Mouse (Mus musculus) stomach, embryonic 16.5 days (tissue): ENCODE measurements around the gene Pianp. TPM values are rescaled to one million over a fixed set of nuclear protein-coding genes. Genes with fewer than 3 reads are reported as not detected.
"Not testable (repeated sequence)": the region's sequence is repeated elsewhere in the genome, so short reads cannot be mapped to it uniquely, and the experiment has no call there.

Experiments used
- ATAC-seq: fragments of 200-750 bp; cut with Nextera tagmentation; 2 replicates; pipeline ENCODE4 v1.8.0; 2017; ENCODE audit warnings: moderate number of reproducible peaks, moderate TSS enrichment; ENCODE audit not compliant: insufficient read depth, low FRiP score
- H3K27ac ChIP-seq: fragments of 300-500 bp; sonication (generic); 2 replicates; pipeline ENCODE4 v1.5.1; 2014; ENCODE audit warnings: low read length
- H3K27me3 ChIP-seq: fragments of 300-500 bp; sonication (generic); 2 replicates; pipeline ENCODE4 v1.6.1; 2014; ENCODE audit warnings: low read length, control low read depth, mixed read lengths; ENCODE audit not compliant: control insufficient read depth, insufficient read depth
- H3K36me3 ChIP-seq: fragments of 300-500 bp; sonication (generic); 2 replicates; pipeline ENCODE4 v1.6.1; 2014; ENCODE audit warnings: low read length; ENCODE audit not compliant: control insufficient read depth, insufficient read depth
- H3K4me1 ChIP-seq: fragments of 300-500 bp; sonication (generic); 2 replicates; pipeline ENCODE4 v1.6.1; 2014; ENCODE audit warnings: low read length, control low read depth, mixed read lengths; ENCODE audit not compliant: control insufficient read depth, insufficient read depth
- H3K4me2 ChIP-seq: fragments of 300-500 bp; sonication (generic); 2 replicates; pipeline ENCODE4 v1.6.1; 2014; ENCODE audit warnings: low read depth, low read length, mixed read lengths
- H3K4me3 ChIP-seq: fragments of 300-500 bp; sonication (generic); replicated peaks from 2 replicates; pipeline ENCODE4 v1.5.1; 2014; ENCODE audit warnings: mild to moderate bottlenecking, low read length
- H3K9ac ChIP-seq: fragments of 300-500 bp; sonication (generic); 2 replicates; pipeline ENCODE4 v1.6.1; 2014; ENCODE audit warnings: low read length
- H3K9me3 ChIP-seq: fragments of 300-500 bp; sonication (generic); replicated peaks from 2 replicates; pipeline ENCODE4 v1.6.1; 2016; ENCODE audit warnings: low read length, control low read depth; ENCODE audit not compliant: control insufficient read depth
- WGBS: fragments of 180-500 bp; shearing (Covaris S2); extraction: QIAGEN DNeasy Blood & Tissue Kit; methylation state at CpG from one replicate; pipeline ENCODE4 v1.1.7; 2014; 5-methylcytosine and 5-hydroxymethylcytosine counted together
- polyA plus RNA-seq: library from polyadenylated mRNA; unstranded; fragments of >200 nt; fragmentation: Nextera tagmentation; extraction: Ambion mirVana; gene quantifications from 2 replicates; pipeline ENCODE4 v1.2.1, GENCODE M21; 2015

Gene Pianp
- polyA plus RNA-seq, 1 experiment from 2014 or later, result 4.0 TPM

DNA sequence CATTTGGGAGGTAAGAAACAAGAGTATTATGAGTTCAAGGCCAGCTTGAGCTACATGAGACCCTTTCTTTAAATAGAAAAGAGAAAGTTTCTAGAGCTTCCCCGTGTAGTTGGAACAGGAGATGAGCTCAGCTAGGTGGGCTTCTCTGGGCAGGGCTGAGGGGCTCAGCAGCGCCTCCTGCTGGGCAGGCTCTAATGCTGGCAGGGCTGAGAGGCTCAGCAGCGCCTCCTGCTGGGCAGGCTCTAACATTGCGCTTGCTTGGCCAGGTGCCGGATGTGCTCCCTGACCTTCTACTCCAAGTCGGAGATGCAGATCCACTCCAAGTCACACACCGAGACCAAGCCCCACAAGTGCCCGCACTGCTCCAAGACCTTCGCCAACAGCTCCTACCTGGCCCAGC, 34.0 kb downstream of the Pianp start:
- not testable (repeated sequence) for ATAC-seq, H3K4me1 ChIP-seq, H3K9me3 ChIP-seq, H3K9ac ChIP-seq, H3K27ac ChIP-seq, H3K4me3 ChIP-seq, H3K27me3 ChIP-seq, H3K4me2 ChIP-seq
- 38% methylated on average over 7 of the region's 9 CpGs for WGBS
- H3K36me3 ChIP-seq, result peaks cover 18% of the 10 kb centered on the region

DNA sequence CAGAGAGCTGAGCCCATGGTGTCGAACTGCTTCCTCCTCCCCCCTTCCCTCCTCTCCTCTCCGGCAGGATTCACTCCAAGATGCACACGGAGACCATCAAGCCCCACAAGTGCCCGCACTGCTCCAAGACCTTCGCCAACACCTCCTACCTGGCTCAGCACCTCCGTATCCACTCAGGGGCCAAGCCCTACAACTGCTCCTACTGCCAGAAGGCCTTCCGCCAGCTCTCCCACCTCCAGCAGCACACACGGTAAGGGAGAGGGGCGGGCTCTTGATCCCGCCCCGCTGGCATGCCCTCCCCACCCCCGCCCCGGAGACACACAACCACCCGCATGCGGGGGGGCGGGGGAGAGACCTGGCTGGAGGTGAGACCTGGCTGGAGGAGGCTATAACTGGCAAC, 35.1 kb downstream of the Pianp start:
- Histone ChIP-seq H3K9ac (no peak overlapping the region), H3K27me3 (no peaks in the 10 kb centered on the region), H3K4me1 (no peaks in the 10 kb centered on the region), H3K36me3 (peaks cover 25% of the 10 kb centered on the region), H3K4me3 (no peak overlapping the region), H3K27ac (no peak overlapping the region), H3K9me3 (no peaks in the 10 kb centered on the region), H3K4me2 (no peak overlapping the region)
- ATAC-seq, result no peak
- WGBS, result 81% methylated on average over 16 of the region's 16 CpGs

DNA sequence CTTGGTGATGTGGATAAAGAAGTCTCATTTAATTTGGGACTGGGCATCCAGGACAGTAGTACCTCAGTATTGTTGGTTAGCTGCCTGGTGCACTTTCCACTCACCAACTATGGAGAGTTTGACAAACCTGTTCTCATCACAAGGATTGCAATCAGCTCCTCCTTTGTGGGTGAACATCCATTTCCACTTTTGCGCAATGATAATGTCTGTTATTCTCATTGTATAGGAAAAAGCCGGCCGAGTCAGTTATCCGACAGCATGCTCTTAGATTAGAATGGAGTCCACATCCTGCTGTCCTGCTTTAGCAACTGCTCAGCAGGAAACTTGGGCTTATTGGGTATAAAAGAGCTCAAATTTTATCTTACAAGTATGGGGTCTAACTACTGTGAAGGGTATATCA, 42.2 kb downstream of the Pianp start:
- H3K4me2 ChIP-seq, result peak overlapping the region; percentile 67
- no peaks in the 10 kb centered on the region for H3K9me3 ChIP-seq
- peak overlapping the region; percentile 69; the same call in 1 of the 2 replicates for H3K27ac ChIP-seq
- H3K27me3 ChIP-seq, result no peaks in the 10 kb centered on the region
- H3K4me1 ChIP-seq, result peaks cover 12% of the 10 kb centered on the region; the same call in 1 of the 2 replicates
- WGBS, result 92% methylated on average over 4 of the region's 4 CpGs
- H3K4me3 ChIP-seq, result peak overlapping the region; percentile 77; the same call in 1 of the 2 replicates
- H3K9ac ChIP-seq, result peak overlapping the region; percentile 63; the same call in 1 of the 2 replicates
- H3K36me3 ChIP-seq, result peaks cover 18% of the 10 kb centered on the region; the same call in 1 of the 2 replicates
- no peak for ATAC-seq

DNA sequence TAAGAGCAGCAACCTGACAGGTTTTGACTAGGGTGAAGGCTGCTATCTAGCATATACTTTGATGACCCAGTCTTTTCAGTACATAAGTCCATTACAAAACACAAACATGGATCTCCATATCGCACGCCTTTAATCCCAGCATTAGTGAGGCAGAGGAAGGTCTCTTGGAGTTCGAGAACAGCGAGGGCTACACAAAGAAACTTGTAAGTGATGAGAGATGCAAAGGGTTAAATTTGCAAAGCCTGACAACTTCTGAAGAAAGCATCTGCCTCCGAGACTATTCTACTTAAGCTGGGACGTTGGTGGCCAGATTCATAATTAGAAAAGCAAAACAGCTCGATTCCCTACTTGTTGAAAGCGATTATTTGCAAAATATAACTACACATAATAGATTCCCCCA, 42.6 kb downstream of the Pianp start:
- Histone ChIP-seq H3K4me3 (peak overlapping the region; percentile 77), H3K9me3 (no peaks in the 10 kb centered on the region), H3K27me3 (no peaks in the 10 kb centered on the region), H3K4me1 (peaks cover 12% of the 10 kb centered on the region; the same call in 1 of the 2 replicates), H3K27ac (peak overlapping the region; percentile 69), H3K9ac (peak overlapping the region; percentile 63), H3K4me2 (peak overlapping the region; percentile 67), H3K36me3 (peaks cover 19% of the 10 kb centered on the region)
- ATAC-seq, result no peak
- 6% methylated on average over 8 of the region's 8 CpGs for WGBS

DNA sequence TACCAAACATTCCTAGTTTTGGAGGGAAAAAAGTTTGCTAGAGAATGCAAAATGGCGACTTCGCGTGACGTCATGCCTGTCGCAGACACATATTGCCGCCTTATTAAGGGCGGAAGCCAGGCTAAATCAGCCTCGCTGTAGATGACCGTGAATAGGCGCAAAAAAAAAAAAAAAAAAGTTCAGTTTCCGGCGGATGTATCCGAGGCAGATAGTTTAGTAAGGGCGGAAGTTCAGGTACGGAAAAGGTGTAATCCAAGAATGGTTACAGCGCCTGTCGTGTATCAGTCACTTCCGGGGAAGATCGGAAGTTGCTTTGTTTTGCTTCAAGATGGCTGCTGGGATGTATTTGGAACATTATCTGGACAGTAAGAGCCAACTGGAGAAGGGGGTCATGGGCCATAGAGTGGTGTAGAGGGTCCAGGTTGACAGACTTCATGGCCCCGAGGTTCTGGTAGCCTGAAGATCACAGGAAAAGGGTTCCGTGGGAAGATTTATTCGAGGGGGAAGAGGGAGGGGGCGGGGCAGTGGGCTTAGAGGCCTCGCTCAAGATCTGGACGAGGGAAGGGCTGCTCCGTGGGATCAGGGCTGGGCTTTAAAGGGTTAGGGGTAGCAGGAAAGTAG, 43.1 kb downstream of the Pianp start, which contains the start of gene Ing4:
Gene Ing4, plus strand, starts transcription at position 228 of the 621 bp plus-strand sequence.
- Histone ChIP-seq H3K27ac (peak within 1 kb of the TSS; percentile 69), H3K36me3 (peaks cover 22% of the 10 kb centered on the region; the same call in 1 of the 2 replicates), H3K4me2 (peak within 1 kb of the TSS; percentile 79), H3K4me1 (peaks cover 12% of the 10 kb centered on the region; the same call in 1 of the 2 replicates), H3K4me3 (peak within 1 kb of the TSS; percentile 77), H3K27me3 (no peaks in the 10 kb centered on the region), H3K9me3 (no peaks in the 10 kb centered on the region), H3K9ac (peak within 1 kb of the TSS; percentile 77)
- WGBS, result under 1% methylated on average over 26 of the region's 26 CpGs
- peak; percentile 95 for ATAC-seq

DNA sequence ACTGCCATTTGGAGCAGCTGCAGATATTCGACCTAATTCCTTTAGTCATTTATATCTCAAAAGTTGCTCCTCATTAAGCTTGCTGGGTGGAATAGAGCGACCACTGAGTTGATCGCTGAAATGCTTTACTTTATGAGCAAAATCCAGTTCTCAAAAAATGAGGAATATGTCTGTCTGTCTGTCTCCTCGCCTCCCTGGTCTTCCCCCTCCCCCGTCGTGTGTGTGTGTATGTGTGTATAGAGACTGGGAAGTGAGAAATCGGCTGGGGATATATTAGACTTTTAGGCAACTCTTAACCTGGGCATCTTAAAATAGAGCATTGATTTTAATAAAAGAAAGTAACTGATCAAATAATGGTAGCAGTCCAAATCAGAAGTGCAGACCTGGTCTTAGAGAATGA, 43.7 kb downstream of the Pianp start:
- Histone ChIP-seq H3K27me3 (no peaks in the 10 kb centered on the region), H3K9me3 (no peaks in the 10 kb centered on the region), H3K36me3 (peaks cover 25% of the 10 kb centered on the region), H3K9ac (peak overlapping the region; percentile 77), H3K27ac (peak overlapping the region; percentile 50), H3K4me3 (peak overlapping the region; percentile 77), H3K4me1 (peaks cover 12% of the 10 kb centered on the region; the same call in 1 of the 2 replicates), H3K4me2 (peak overlapping the region; percentile 79)
- 8% methylated on average over 7 of the region's 7 CpGs for WGBS
- ATAC-seq, result no peak

DNA sequence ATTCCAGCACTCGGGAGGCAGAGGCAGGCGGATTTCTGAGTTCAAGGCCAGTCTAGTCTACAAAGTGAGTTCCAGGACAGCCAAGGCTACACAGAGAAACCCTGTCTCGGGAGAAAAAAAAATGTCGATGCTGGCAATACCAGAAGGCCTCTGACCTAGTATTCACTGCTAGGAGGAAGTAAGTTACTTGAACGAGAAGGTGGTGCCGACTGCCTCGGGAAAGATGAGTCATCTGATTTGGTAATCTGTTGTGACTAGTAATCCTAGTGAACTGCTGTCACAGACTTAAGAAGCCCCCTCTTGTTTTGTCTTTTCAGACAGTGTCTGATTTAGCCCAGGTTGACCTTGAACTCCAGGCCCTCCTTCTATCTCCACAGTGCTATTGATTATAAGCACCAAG, 44.6 kb downstream of the Pianp start:
- WGBS, result 78% methylated on average over 7 of the region's 7 CpGs
- no peaks in the 10 kb centered on the region for H3K27me3 ChIP-seq
- no peaks in the 10 kb centered on the region for H3K9me3 ChIP-seq
- no peak overlapping the region for H3K4me3 ChIP-seq
- H3K4me1 ChIP-seq, result peaks cover 12% of the 10 kb centered on the region; the same call in 1 of the 2 replicates
- peaks cover 22% of the 10 kb centered on the region for H3K36me3 ChIP-seq
- H3K9ac ChIP-seq, result no peak overlapping the region
- no peak overlapping the region for H3K27ac ChIP-seq
- no peak for ATAC-seq
- no peak overlapping the region for H3K4me2 ChIP-seq

DNA sequence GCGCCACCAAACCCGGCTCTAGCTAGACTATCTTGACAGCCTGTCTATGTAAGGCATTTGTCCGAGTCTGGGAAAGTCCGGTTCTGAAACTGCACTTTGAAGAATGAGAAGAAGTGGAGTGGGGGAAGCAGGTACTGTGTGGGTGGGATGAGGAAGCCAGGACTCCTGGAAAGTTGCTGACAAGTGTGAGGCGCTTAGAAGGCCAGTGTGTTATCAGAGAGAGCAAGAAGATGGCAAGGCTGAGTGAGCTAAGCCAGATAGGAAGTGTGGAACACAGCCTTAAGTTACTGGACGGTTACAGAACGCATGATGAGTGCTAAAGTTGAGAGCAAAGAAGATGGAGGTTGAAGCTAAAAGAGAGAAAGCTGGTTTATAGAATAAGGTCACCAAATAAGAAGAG, 45.6 kb downstream of the Pianp start:
- ATAC-seq, result no peak
- H3K27ac ChIP-seq, result no peak overlapping the region
- no peak overlapping the region for H3K4me2 ChIP-seq
- no peaks in the 10 kb centered on the region for H3K9me3 ChIP-seq
- H3K9ac ChIP-seq, result no peak overlapping the region
- 91% methylated on average over 7 of the region's 7 CpGs for WGBS
- H3K27me3 ChIP-seq, result no peaks in the 10 kb centered on the region
- H3K4me1 ChIP-seq, result peaks cover 12% of the 10 kb centered on the region; the same call in 1 of the 2 replicates
- H3K4me3 ChIP-seq, result no peak overlapping the region
- peaks cover 18% of the 10 kb centered on the region for H3K36me3 ChIP-seq

DNA sequence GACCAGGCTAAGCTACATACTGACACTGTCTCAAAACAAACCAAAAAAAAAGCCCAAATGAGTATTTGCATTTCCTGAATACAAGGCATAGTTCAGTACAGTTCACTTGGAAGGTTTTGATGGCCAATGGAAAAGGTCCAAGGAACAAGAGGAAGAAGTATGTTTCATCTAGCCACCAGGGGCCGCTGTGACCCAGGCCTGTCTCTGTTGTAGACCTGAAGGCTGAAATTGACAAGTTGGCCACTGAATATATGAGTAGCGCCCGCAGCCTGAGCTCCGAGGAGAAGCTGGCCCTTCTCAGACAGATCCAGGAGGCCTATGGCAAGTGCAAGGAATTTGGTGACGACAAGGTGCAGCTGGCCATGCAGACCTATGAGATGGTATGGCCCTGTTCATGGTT, 50.2 kb downstream of the Pianp start:
- no peaks in the 10 kb centered on the region for H3K9me3 ChIP-seq

More for the DNA sequence above, 50.2 kb downstream of the Pianp start:
- no peak overlapping the region for H3K27ac ChIP-seq
- peaks cover 22% of the 10 kb centered on the region for H3K36me3 ChIP-seq
- H3K4me2 ChIP-seq, result no peak overlapping the region
- WGBS, result 26% methylated on average over 5 of the region's 5 CpGs
- H3K4me3 ChIP-seq, result no peak overlapping the region
- no peak overlapping the region for H3K9ac ChIP-seq
- no peaks in the 10 kb centered on the region for H3K4me1 ChIP-seq
- no peaks in the 10 kb centered on the region for H3K27me3 ChIP-seq
- ATAC-seq, result peak; percentile 52; the same call in 1 of the 2 replicates
